Mouse (Mus musculus): ENCODE data around the gene Edem3.
A peak's percentile ranks its signal among the peaks of the same experiment; 100 is the strongest.
"Not testable (repeated sequence)": the region's sequence is repeated elsewhere in the genome, so short reads cannot be mapped to it uniquely, and the experiment has no call there.

The Edem3 gene

GRCm38 (mm10) chr1:151754881-151755659, at the start of gene Edem3:
TSS of gene Edem3 (plus strand) at chr1:151755371.
- DNase-seq: peak; percentile 100

DNA sequence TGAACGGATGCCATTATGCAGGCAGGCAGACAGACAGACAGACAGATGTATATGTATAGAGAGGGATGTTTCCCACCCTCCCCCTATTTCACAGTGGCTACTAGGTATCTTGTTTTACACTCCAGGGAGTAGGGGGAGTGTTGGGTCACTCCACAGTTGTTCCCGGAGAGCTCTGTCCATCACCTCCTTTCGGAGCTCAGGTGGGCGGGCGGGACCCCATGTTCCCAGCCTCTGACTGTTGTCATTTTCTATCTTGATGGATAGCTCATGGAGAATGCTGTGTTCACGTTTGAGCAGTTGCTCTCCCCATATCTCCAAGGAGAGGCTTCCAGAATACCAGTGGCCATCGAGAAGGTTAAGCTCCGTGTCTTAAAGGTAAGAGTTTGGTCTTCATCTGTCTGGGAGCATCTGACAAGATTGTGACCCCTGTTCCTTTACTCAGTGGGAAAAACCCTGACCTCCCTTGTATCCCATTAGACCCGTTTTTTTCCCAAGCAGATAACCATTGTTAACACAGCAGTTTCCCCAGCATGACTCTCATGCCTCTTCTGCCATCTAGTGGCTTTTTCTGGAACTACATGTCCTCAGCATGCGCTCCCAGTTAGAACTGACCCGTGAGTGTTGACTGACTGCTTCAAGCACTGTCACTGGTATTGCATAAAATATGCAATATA, 49.3 kb upstream of the Edem3 start:
- peak; percentile 61 for DNase-seq

DNA sequence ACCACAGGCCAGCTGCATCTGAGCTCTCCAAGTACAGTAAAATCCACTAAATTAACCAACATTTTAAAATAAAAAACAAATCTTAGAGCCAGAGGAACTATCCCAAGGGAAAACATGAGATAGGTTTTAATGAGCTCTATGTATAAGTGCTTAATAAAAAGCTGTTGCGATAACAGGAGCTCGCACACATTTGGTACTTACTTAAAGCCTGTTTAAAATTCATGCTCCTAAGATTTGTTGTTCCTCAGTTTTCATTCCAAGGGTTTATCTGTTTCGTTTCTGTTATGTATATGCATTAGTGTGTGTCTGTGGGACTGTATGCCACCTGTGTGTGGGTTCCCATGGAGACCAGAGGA, 48.8 kb upstream of the Edem3 start:
- DNase-seq: no peak

- DNase-seq: no peak
These were observed 46.0 kb upstream of the Edem3 start for GRCm38 (mm10) chr1:151708966-151709733.

DNA sequence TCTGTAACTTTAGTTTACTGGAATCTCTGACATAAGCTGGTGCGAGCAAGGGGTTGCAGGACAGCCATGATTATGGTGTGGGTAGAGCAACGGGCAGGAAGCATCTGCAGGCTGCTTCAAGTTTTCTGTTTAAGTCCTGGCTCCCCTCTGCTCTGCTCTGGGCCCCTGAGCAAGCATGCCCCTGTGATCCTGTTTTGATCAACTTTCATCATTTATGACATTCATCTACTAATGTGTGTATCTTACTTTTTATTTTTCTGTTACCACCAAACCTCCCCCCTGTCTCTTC, 45.5 kb upstream of the Edem3 start:
- no peak for DNase-seq

DNA sequence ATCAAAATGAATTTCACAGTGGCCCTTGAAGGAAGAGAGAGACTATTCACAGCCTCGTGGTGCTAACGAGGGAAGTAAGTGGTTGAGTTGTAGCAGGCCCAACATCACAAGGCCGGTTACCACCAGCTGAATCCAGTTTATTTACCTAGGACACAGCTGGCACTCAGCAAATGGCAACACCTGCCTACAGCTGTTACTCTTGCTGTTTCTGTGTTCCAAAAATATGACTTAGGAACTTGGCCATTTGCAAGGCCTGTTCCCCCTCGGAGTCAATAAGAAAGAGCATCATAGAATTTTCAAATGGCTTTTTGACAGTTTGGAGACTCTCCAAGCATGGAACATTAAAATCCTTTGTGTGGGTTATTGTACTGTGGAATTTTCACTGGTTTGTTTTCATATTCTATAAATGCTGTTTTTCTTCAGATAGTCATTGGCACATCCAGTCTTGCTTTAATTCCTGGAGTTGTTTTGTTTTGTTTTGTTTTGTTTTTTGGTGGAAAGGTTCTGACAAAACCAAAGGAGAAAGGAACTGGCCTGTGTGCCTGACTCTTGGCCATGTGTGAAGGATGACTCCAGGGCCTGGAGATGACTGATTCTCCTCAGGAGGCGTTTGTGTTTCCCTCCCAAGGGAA, 44.6 kb upstream of the Edem3 start:
- peak; percentile 39 for DNase-seq

DNA sequence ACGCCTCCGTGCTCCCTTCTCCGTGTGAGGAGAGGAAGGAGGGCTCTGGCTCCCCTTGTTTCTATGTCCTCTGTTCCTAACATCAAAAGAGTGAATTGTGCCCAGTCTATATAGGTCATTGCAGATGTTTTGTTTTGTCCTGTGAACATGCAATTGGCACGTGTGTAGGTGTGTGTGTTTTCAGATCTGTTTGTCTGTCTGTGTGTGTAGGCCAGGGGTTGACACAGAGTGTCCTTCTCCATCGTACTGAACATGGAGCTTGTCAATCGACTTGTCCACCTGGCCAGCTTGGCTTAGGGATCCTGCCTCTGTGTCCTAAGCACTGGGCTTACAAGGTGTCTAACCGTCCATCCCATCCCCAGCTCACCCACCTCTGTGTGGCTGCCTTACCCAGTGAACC, 44.1 kb upstream of the Edem3 start:
- no peak for DNase-seq

GRCm38 (mm10) chr1:151712664-151713063, 42.5 kb upstream of the Edem3 start:
- DNase-seq: no peak

- DNase-seq: no peak
These were observed 41.5 kb upstream of the Edem3 start for GRCm38 (mm10) chr1:151713622-151714021.

DNA sequence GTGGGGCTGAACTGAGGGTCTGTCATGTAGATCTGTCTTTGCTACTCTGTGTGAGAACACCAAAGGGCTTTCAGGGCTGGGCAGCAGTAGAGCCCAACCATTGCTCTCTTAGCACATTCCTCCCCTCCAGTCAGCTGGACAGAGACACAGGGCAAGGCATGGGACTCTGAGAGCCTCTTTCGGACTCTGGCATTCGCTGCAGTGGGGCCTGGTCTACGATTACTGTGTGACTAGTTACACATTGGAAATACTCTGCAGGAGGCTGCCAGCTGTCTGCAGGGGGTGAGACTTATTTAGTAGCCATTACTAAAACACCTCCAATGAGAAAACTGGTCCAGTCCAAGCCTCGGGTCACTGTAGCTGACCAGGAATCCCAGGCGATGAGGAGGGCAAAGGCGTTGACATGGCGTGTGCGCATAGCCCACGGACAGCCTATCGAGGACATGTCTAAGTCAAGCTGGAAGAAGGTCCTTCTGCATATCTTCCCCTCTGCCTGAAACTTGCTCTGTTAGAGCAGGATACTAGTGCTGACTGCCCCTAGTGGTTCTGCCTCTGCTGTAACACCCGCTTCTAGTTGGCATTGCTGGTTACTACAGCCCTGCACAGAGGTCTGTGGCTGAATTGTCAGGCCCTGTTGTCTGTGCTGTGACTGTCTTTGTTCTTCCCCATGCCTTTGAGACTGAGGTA, 39.0 kb upstream of the Edem3 start:
- peak; percentile 91 for DNase-seq

GRCm38 (mm10) chr1:151717624-151718023, 37.5 kb upstream of the Edem3 start:
- DNase-seq: no peak

- DNase-seq: no peak
These were observed 36.6 kb upstream of the Edem3 start for GRCm38 (mm10) chr1:151718575-151718974.

DNA sequence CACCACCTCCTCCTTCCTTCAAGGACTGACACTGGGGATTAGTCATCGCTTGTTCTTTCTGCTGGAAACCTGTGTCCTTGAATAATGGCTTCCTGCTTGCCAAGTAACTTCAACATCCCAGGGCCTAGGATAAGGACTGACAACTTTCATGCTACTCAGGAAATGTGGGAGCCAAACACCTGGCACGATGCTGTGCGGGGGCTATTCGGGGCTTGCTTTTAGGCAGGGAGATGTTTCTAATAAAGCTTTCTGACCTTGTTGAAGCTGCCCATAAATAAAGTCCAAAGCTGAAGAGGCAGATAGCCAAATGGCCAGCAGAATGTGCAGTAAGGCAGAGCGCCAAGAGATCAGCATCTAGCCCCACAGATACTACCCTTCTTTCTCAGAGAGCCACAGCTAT, 35.3 kb upstream of the Edem3 start:
- peak; percentile 51 for DNase-seq

GRCm38 (mm10) chr1:151720566-151720965, 34.6 kb upstream of the Edem3 start:
- DNase-seq: peak; percentile 20

GRCm38 (mm10) chr1:151721357-151721983, 33.7 kb upstream of the Edem3 start:
- DNase-seq: no peak

- DNase-seq: no peak
These were observed 31.4 kb upstream of the Edem3 start for GRCm38 (mm10) chr1:151723771-151724170.

DNA sequence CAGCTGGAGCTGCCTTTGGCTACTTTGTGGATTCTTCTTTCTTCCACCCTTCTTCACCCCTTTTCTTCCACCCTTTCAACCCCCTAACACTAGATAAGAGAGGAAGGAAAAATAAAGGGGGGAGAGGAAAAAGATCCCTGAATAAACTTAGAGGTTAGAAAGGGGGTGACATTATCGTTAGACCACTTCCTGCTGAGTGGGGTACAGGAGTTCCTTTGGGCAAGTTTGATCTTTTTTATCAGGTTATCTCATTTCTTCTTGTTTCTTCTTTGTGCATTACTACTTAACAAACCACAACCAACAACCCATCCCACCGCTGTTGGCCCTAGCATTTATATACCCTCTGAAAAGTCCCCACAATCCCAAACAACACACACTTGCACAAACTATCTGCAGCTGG, 29.6 kb upstream of the Edem3 start:
- DNase-seq: no peak

GRCm38 (mm10) chr1:151726358-151726757, 28.8 kb upstream of the Edem3 start:
- DNase-seq: no peak

- DNase-seq: no peak
These were observed 27.0 kb upstream of the Edem3 start for GRCm38 (mm10) chr1:151728141-151728540.

GRCm38 (mm10) chr1:151737146-151737545, 18.0 kb upstream of the Edem3 start:
- no peak for DNase-seq

GRCm38 (mm10) chr1:151741199-151741621, 14.0 kb upstream of the Edem3 start:
- DNase-seq: no peak

GRCm38 (mm10) chr1:151749894-151750293, 5.3 kb upstream of the Edem3 start:
- DNase-seq: not testable (repeated sequence)

All from kidney, adult 11 months (tissue).